Mouse (Mus musculus): ENCODE measurements at regions not wholly inside any gene's neighbourhood (a gene's known extent, or its start where the extent isn't known, plus 50 kb on each side); places are given as distances from the start of the nearest gene placed in this dataset.

- TF ChIP-seq CTCF (IDR thresholded peaks at IDR 0.05; ENCODE audit: low read depth, low read length) (no peak), GATA1 (IDR thresholded peaks at IDR 0.05; ENCODE audit: borderline replicate concordance, low read length) (no peak)
These were observed 147.4 kb downstream of the Fgf18 start for GRCm38 (mm10) chr11:32999684-33000255.

All from G1E (cell line).